ENCODE assay signal across 8 mouse cellular contexts in the genomic region with DNA sequence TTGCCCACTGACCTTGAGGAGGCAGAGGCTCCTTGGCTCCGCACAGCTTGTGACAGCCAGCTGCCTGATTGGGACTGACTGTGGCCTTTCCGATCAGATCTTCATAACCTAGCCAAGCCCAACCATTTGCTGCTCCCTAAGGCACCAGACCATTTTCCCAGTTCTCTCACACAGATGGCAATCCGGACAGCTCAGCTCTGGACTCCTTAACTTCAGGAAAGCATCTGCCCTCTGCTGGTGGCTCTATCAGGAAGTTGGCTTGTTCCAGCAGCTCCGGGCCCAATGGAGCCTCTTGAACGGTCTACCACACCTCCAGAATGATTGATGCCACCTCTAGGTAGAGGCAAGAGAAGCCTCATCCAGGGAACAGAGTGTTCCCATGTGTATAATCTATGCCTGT. TPM values are rescaled to one million over a fixed set of nuclear protein-coding genes. Genes with fewer than 3 reads are reported as not detected.
DNase-seq lines count a peak whose midpoint lies in the region; ATAC-seq and TF ChIP-seq lines count a peak whose summit lies in the region.

No protein-coding gene starts in this region.

- ATAC-seq in liver, embryonic 12.5 days: no peak
- ATAC-seq in kidney, embryonic 16.5 days (ENCODE audit: low FRiP score, low TSS enrichment): peak; percentile 64
- peak; percentile 30; the same call in 1 of the 2 replicates for ATAC-seq in limb, embryonic 15.5 days (ENCODE audit: insufficient number of reproducible peaks, low FRiP score, low TSS enrichment, low read depth)

- peak; percentile 34 for DNase-seq in liver, adult 2 months (ENCODE audit: extremely low read depth, low read depth, low spot score)
- DNase-seq in embryo, embryonic 10 days (ENCODE audit: low spot score): peak; percentile 87
- DNase-seq in heart, embryonic 10.5 days (ENCODE audit: low spot score): peak; percentile 87
- peak; percentile 48 for DNase-seq in retina, adult 2 months (ENCODE audit: low read depth, low spot score)
- DNase-seq in spleen, postnatal 14 days (ENCODE audit: low spot score in 2 of 2): no peak

- no peaks in the 10 kb centered on the region for H3K27me3 ChIP-seq in liver, adult 2 months (ENCODE audit: control insufficient read depth, insufficient read depth, low read length)
- peaks cover 3% of the 10 kb centered on the region; the same call in 1 of the 2 replicates for H3K27me3 ChIP-seq in liver, embryonic 12.5 days (replicated peaks)
- H3K27me3 ChIP-seq in heart, embryonic 10.5 days (ENCODE audit: insufficient read depth, poor library complexity, severe bottlenecking): no peaks in the 10 kb centered on the region
- H3K27me3 ChIP-seq in kidney, embryonic 16.5 days (ENCODE audit: insufficient read depth, low read length): no peaks in the 10 kb centered on the region
- no peaks in the 10 kb centered on the region for H3K27me3 ChIP-seq in limb, embryonic 15.5 days

- H3K9me3 ChIP-seq in liver, embryonic 12.5 days (replicated peaks): no peaks in the 10 kb centered on the region
- H3K9me3 ChIP-seq in heart, embryonic 10.5 days: no peaks in the 10 kb centered on the region
- no peaks in the 10 kb centered on the region for H3K9me3 ChIP-seq in kidney, embryonic 16.5 days (ENCODE audit: low read length)
- H3K9me3 ChIP-seq in limb, embryonic 15.5 days: no peaks in the 10 kb centered on the region

- H3K27ac ChIP-seq in liver, adult 2 months (replicated peaks; ENCODE audit: insufficient read depth, low read depth, low read length): no peak overlapping the region
- no peak overlapping the region for H3K27ac ChIP-seq in liver, embryonic 12.5 days
- peak overlapping the region; percentile 17; the same call in 1 of the 2 replicates for H3K27ac ChIP-seq in heart, embryonic 10.5 days
- no peak overlapping the region for H3K27ac ChIP-seq in kidney, embryonic 16.5 days (ENCODE audit: low read length)
- H3K27ac ChIP-seq in limb, embryonic 15.5 days: no peak overlapping the region

- H3K4me3 ChIP-seq in liver, adult 2 months (ENCODE audit: insufficient read depth, low read depth, low read length): no peak overlapping the region
- no peak overlapping the region for H3K4me3 ChIP-seq in liver, embryonic 12.5 days
- H3K4me3 ChIP-seq in heart, embryonic 10.5 days: no peak overlapping the region
- no peak overlapping the region for H3K4me3 ChIP-seq in kidney, embryonic 16.5 days (ENCODE audit: low read length)
- H3K4me3 ChIP-seq in limb, embryonic 15.5 days: no peak overlapping the region

- no peaks in the 10 kb centered on the region for H3K79me2 ChIP-seq in liver, adult 2 months (ENCODE audit: control insufficient read depth, insufficient read depth, low read length)

- no peak overlapping the region for H3K9ac ChIP-seq in liver, adult 2 months (ENCODE audit: low read depth, low read length)
- H3K9ac ChIP-seq in liver, embryonic 12.5 days: no peak overlapping the region
- no peak overlapping the region for H3K9ac ChIP-seq in kidney, embryonic 16.5 days (replicated peaks; ENCODE audit: low read length)
- no peak overlapping the region for H3K9ac ChIP-seq in limb, embryonic 15.5 days

- no peak for TF ChIP-seq POLR2A in liver, adult 2 months (IDR thresholded peaks at IDR 0.05; ENCODE audit: extremely low read depth, insufficient read depth, low read length)

- TF ChIP-seq CTCF in liver, adult 2 months (IDR thresholded peaks at IDR 0.05; ENCODE audit: low read depth, low read length): peak; percentile 45

- WGBS in liver, adult 2 months: 41% methylated on average over 5 of the region's 5 CpGs
- WGBS in liver, embryonic 12.5 days (ENCODE audit: insufficient replicate concordance): 33% methylated on average over 5 of the region's 5 CpGs
- 15% methylated on average over 5 of the region's 5 CpGs for WGBS in heart, embryonic 10.5 days
- WGBS in kidney, embryonic 16.5 days: 6% methylated on average over 5 of the region's 5 CpGs
- WGBS in limb, embryonic 15.5 days: 20% methylated on average over 5 of the region's 5 CpGs

- H3K4me2 ChIP-seq in liver, embryonic 12.5 days: no peak overlapping the region
- no peak overlapping the region for H3K4me2 ChIP-seq in kidney, embryonic 16.5 days (replicated peaks; ENCODE audit: low read depth, low read length)
- no peak overlapping the region for H3K4me2 ChIP-seq in limb, embryonic 15.5 days

- H3K4me1 ChIP-seq in liver, adult 2 months (ENCODE audit: control insufficient read depth, insufficient read depth, low read length): peaks cover 3% of the 10 kb centered on the region; the same call in 1 of the 2 replicates
- H3K4me1 ChIP-seq in liver, embryonic 12.5 days: peaks cover 20% of the 10 kb centered on the region
- H3K4me1 ChIP-seq in heart, embryonic 10.5 days: peaks cover 21% of the 10 kb centered on the region
- H3K4me1 ChIP-seq in kidney, embryonic 16.5 days (ENCODE audit: insufficient read depth, low read length): peaks cover 24% of the 10 kb centered on the region
- 0 out of 2 replicates have a peak, but pooled peaks cover 6% of the 10 kb centered on the region for H3K4me1 ChIP-seq in limb, embryonic 15.5 days

- H3K36me3 ChIP-seq in liver, adult 2 months (ENCODE audit: control insufficient read depth, insufficient read depth, low read length): no peaks in the 10 kb centered on the region
- H3K36me3 ChIP-seq in liver, embryonic 12.5 days: no peaks in the 10 kb centered on the region
- H3K36me3 ChIP-seq in heart, embryonic 10.5 days: no peaks in the 10 kb centered on the region
- H3K36me3 ChIP-seq in kidney, embryonic 16.5 days (ENCODE audit: insufficient read depth, low read length): no peaks in the 10 kb centered on the region
- no peaks in the 10 kb centered on the region for H3K36me3 ChIP-seq in limb, embryonic 15.5 days

RNA-seq across cellular contexts. Expression of a gene that starts 21.6 kb away (rescaled TPM):
- 11.1 and 11.3 TPM in 2 replicates for total RNA-seq in liver, adult 2 months (2014; rRNA removed)
- 7.6 and 7.9 TPM in 2 replicates for polyA plus RNA-seq in liver, adult 2 months (2012; rRNA removed)
- 27.4 and 28.8 TPM in 2 replicates for polyA plus RNA-seq in liver, embryonic 12.5 days (2016; fragmentation: Nextera tagmentation; extraction: Ambion mirVana)
- 31.7 and 38.4 TPM in 2 replicates for polyA plus RNA-seq in heart, embryonic 10.5 days (2016; fragmentation: Nextera tagmentation; extraction: Ambion mirVana)
- polyA plus RNA-seq in kidney, embryonic 16.5 days (2015; fragmentation: Nextera tagmentation; extraction: Ambion mirVana): 36.7 and 37.6 TPM in 2 replicates
- polyA plus RNA-seq in limb, embryonic 15.5 days (2015; fragmentation: Nextera tagmentation; extraction: Ambion mirVana): 42.8 and 44.3 TPM in 2 replicates

Comparison
In these comparisons a context has a peak if more than half of its experiments do, and no peak if none do; other contexts are left out.
1. DNase-seq: peak in liver, adult 2 months (single experiment), embryo, embryonic 10 days (single experiment), heart, embryonic 10.5 days (single experiment) and retina, adult 2 months (single experiment); none in spleen, postnatal 14 days (0 of 2).